Mouse (Mus musculus): ENCODE results near the gene Phc2. TPM values are rescaled to one million over a fixed set of nuclear protein-coding genes. Genes with fewer than 3 reads are reported as not detected.
A peak's percentile ranks its signal among the peaks of the same experiment; 100 is the strongest.

Gene Phc2
- polyA plus RNA-seq, 1 experiment from 2014 or later: 56.3 TPM

GRCm38 (mm10) chr4:128737825-128738610, 83.5 kb downstream of the Phc2 start:
- TF ChIP-seq CTCF (IDR thresholded peaks at IDR 0.05) (no peak), EP300 (IDR thresholded peaks at IDR 0.05) (no peak)
- H3K4me1 ChIP-seq (ENCODE audit: insufficient read depth, low read depth, low read length): peaks cover 42% of the 10 kb centered on the region
- DNase-seq (ENCODE audit: low spot score) (peak; percentile 61), ATAC-seq (no peak)
- no peaks in the 10 kb centered on the region for H3K36me3 ChIP-seq (ENCODE audit: insufficient read depth, low read length)
- no peak overlapping the region for H3K4me2 ChIP-seq (replicated peaks; ENCODE audit: low read depth, low read length)
- H3K27me3 ChIP-seq (replicated peaks; ENCODE audit: insufficient read depth, low read length): no peaks in the 10 kb centered on the region
- H3K4me3 ChIP-seq (ENCODE audit: low read depth, low read length): no peak overlapping the region
- WGBS: 53% methylated on average over 14 of the region's 14 CpGs
- H3K9me3 ChIP-seq (ENCODE audit: low read length): no peaks in the 10 kb centered on the region
- H3K27ac ChIP-seq (ENCODE audit: low read length): peak overlapping the region; percentile 51; the same call in 1 of the 2 replicates
- no peak overlapping the region for H3K9ac ChIP-seq (replicated peaks; ENCODE audit: low read depth)

- no peak for TF ChIP-seq CTCF (IDR thresholded peaks at IDR 0.05)
- no peak for TF ChIP-seq EP300 (IDR thresholded peaks at IDR 0.05)
- ATAC-seq: no peak
- Histone ChIP-seq H3K4me3 (ENCODE audit: low read depth, low read length) (no peak overlapping the region), H3K9me3 (ENCODE audit: low read length) (no peaks in the 10 kb centered on the region), H3K27ac (ENCODE audit: low read length) (no peak overlapping the region), H3K36me3 (ENCODE audit: insufficient read depth, low read length) (peaks cover 6% of the 10 kb centered on the region; the same call in 1 of the 2 replicates), H3K4me2 (replicated peaks; ENCODE audit: low read depth, low read length) (no peak overlapping the region), H3K27me3 (replicated peaks; ENCODE audit: insufficient read depth, low read length) (no peaks in the 10 kb centered on the region), H3K9ac (replicated peaks; ENCODE audit: low read depth) (no peak overlapping the region), H3K4me1 (ENCODE audit: insufficient read depth, low read depth, low read length) (peaks cover 15% of the 10 kb centered on the region; the same call in 1 of the 2 replicates)
- WGBS: 37% methylated on average over 1 of the region's 1 CpGs
- no peak for DNase-seq (ENCODE audit: low spot score)
Observed at GRCm38 (mm10) chr4:128740878-128741277, 86.4 kb downstream of the Phc2 start.

GRCm38 (mm10) chr4:128741906-128742305, 87.4 kb downstream of the Phc2 start:
- no peak for TF ChIP-seq EP300 (IDR thresholded peaks at IDR 0.05)
- TF ChIP-seq CTCF (IDR thresholded peaks at IDR 0.05): no peak
- H3K9me3 ChIP-seq (ENCODE audit: low read length): no peaks in the 10 kb centered on the region
- WGBS: 44% methylated on average over 5 of the region's 5 CpGs
- H3K4me2 ChIP-seq (replicated peaks; ENCODE audit: low read depth, low read length): no peak overlapping the region
- peaks cover 8% of the 10 kb centered on the region; the same call in 1 of the 2 replicates for H3K4me1 ChIP-seq (ENCODE audit: insufficient read depth, low read depth, low read length)
- H3K9ac ChIP-seq (replicated peaks; ENCODE audit: low read depth): no peak overlapping the region
- H3K36me3 ChIP-seq (ENCODE audit: insufficient read depth, low read length): peaks cover 16% of the 10 kb centered on the region
- no peak overlapping the region for H3K27ac ChIP-seq (ENCODE audit: low read length)
- DNase-seq (ENCODE audit: low spot score) (no peak), ATAC-seq (no peak)
- H3K4me3 ChIP-seq (ENCODE audit: low read depth, low read length): no peak overlapping the region
- H3K27me3 ChIP-seq (replicated peaks; ENCODE audit: insufficient read depth, low read length): no peaks in the 10 kb centered on the region

- Histone ChIP-seq H3K9me3 (ENCODE audit: low read length) (no peaks in the 10 kb centered on the region), H3K4me3 (ENCODE audit: low read depth, low read length) (no peak overlapping the region), H3K27me3 (replicated peaks; ENCODE audit: insufficient read depth, low read length) (no peaks in the 10 kb centered on the region), H3K27ac (ENCODE audit: low read length) (no peak overlapping the region), H3K36me3 (ENCODE audit: insufficient read depth, low read length) (peaks cover 21% of the 10 kb centered on the region), H3K9ac (replicated peaks; ENCODE audit: low read depth) (no peak overlapping the region), H3K4me1 (ENCODE audit: insufficient read depth, low read depth, low read length) (peaks cover 3% of the 10 kb centered on the region; the same call in 1 of the 2 replicates), H3K4me2 (replicated peaks; ENCODE audit: low read depth, low read length) (no peak overlapping the region)
- 64% methylated on average over 10 of the region's 10 CpGs for WGBS
- DNase-seq (ENCODE audit: low spot score) (peak; percentile 39), ATAC-seq (peak; percentile 24; the same call in 1 of the 2 replicates)
- TF ChIP-seq EP300 (IDR thresholded peaks at IDR 0.05) (no peak), CTCF (IDR thresholded peaks at IDR 0.05) (no peak)
Observed at GRCm38 (mm10) chr4:128742379-128742970, 88.0 kb downstream of the Phc2 start.

- no peaks in the 10 kb centered on the region for H3K9me3 ChIP-seq (ENCODE audit: low read length)
- H3K4me3 ChIP-seq (ENCODE audit: low read depth, low read length): no peak overlapping the region
- no peaks in the 10 kb centered on the region for H3K27me3 ChIP-seq (replicated peaks; ENCODE audit: insufficient read depth, low read length)
- H3K9ac ChIP-seq (replicated peaks; ENCODE audit: low read depth): no peak overlapping the region
- 0 out of 2 replicates have a peak, but pooled peaks cover 3% of the 10 kb centered on the region for H3K4me1 ChIP-seq (ENCODE audit: insufficient read depth, low read depth, low read length)
- 70% methylated on average over 12 of the region's 12 CpGs for WGBS
- H3K36me3 ChIP-seq (ENCODE audit: insufficient read depth, low read length): peaks cover 28% of the 10 kb centered on the region
- no peak overlapping the region for H3K4me2 ChIP-seq (replicated peaks; ENCODE audit: low read depth, low read length)
- no peak for ATAC-seq
- TF ChIP-seq CTCF (IDR thresholded peaks at IDR 0.05) (no peak), EP300 (IDR thresholded peaks at IDR 0.05) (no peak)
- H3K27ac ChIP-seq (ENCODE audit: low read length): no peak overlapping the region
- no peak for DNase-seq (ENCODE audit: low spot score)
Observed at GRCm38 (mm10) chr4:128743031-128743626, 88.6 kb downstream of the Phc2 start.

GRCm38 (mm10) chr4:128745160-128745559, 90.7 kb downstream of the Phc2 start:
- no peak for ATAC-seq
- DNase-seq (ENCODE audit: low spot score): no peak
- 0 out of 2 replicates have a peak, but pooled peaks cover 3% of the 10 kb centered on the region for H3K4me1 ChIP-seq (ENCODE audit: insufficient read depth, low read depth, low read length)
- H3K27ac ChIP-seq (ENCODE audit: low read length): no peak overlapping the region
- no peak for TF ChIP-seq CTCF (IDR thresholded peaks at IDR 0.05)
- TF ChIP-seq EP300 (IDR thresholded peaks at IDR 0.05): no peak
- no peaks in the 10 kb centered on the region for H3K27me3 ChIP-seq (replicated peaks; ENCODE audit: insufficient read depth, low read length)
- no peaks in the 10 kb centered on the region for H3K9me3 ChIP-seq (ENCODE audit: low read length)
- H3K9ac ChIP-seq (replicated peaks; ENCODE audit: low read depth): no peak overlapping the region
- H3K4me2 ChIP-seq (replicated peaks; ENCODE audit: low read depth, low read length): no peak overlapping the region
- peaks cover 42% of the 10 kb centered on the region for H3K36me3 ChIP-seq (ENCODE audit: insufficient read depth, low read length)
- WGBS: 71% methylated on average over 8 of the region's 8 CpGs
- H3K4me3 ChIP-seq (ENCODE audit: low read depth, low read length): no peak overlapping the region
